Mouse (Mus musculus): ENCODE data around the gene Hpcal1.

DNA sequence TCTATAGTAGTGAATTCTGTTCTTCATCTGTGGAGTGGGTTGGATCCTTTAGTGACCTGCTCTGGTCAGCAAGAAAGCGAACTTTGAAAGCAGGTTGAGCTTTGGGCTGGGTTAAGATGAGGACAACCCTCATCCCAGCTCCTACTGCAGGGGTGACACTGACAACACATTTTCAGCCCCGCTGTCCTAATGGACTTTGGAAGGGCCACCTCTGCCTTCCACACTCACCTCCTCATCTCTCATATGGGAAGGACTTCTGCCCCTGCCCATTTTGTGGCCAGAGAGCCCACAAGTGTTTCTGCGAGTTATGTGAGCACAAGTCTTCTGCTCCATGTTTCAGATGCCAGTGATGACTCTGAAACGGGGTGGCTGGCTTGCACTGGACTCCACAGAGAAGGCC lies 41.9 kb downstream of the Hpcal1 start:
- no peak for TF ChIP-seq CTCF (IDR thresholded peaks at IDR 0.05; ENCODE audit: extremely low read depth, insufficient read length, insufficient replicate concordance, low read depth, low read length)
- no peak for TF ChIP-seq POLR2A (IDR thresholded peaks at IDR 0.05; ENCODE audit: low read depth, low read length)
